Mouse (Mus musculus): ENCODE results near the gene Hrasls5. TPM values are rescaled to one million over a fixed set of nuclear protein-coding genes. Genes with fewer than 3 reads are reported as not detected.

Gene Hrasls5
- total RNA-seq (2023): 0.56 TPM

GRCm38 (mm10) chr19:7611942-7612757 lies at the start of gene Hrasls5:
Gene Hrasls5, plus strand, starts transcription at chr19:7612541.

GRCm38 (mm10) chr19:7606801-7607689 lies 5.3 kb upstream of the Hrasls5 start, which contains the start of gene Lgals12:
Gene Lgals12, minus strand, starts transcription at chr19:7607193.

Other genes with a start within 250 kb of the Hrasls5 start
- 28.0 TPM for gene Spindoc, start 229.5 kb upstream of the Hrasls5 start, total RNA-seq (2023)
- gene 2700081O15Rik, start 194.9 kb upstream of the Hrasls5 start, total RNA-seq (2023): 1.5 TPM
- gene Rtn3, start 129.3 kb upstream of the Hrasls5 start, total RNA-seq (2023): 43.4 TPM
- gene Atl3, start 118.5 kb upstream of the Hrasls5 start, total RNA-seq (2023): 53.0 TPM
- 19.3 TPM for gene Pla2g16, start 55.1 kb upstream of the Hrasls5 start, total RNA-seq (2023)
- not detected for gene Lgals12, start 5.3 kb upstream of the Hrasls5 start, total RNA-seq (2023)
- not detected for gene Slc22a19, start 98.8 kb downstream of the Hrasls5 start, total RNA-seq (2023)
- not detected for gene Slc22a26, start 190.1 kb downstream of the Hrasls5 start, total RNA-seq (2023)